Mouse (Mus musculus): Measurements from ENCODE around the gene Crybg3. TPM values are rescaled to one million over a fixed set of nuclear protein-coding genes. Genes with fewer than 3 reads are reported as not detected.

Crybg3 gene
- polyA plus RNA-seq, 1 experiment from 2014 or later, result 20.5 TPM

GRCm38 (mm10) chr16:59579237-59579636 is 21.5 kb downstream of the Crybg3 start:
- Histone ChIP-seq H3K36me3 (ENCODE audit: control insufficient read depth, insufficient read depth, low read length) (peaks cover 20% of the 10 kb centered on the region), H3K4me2 (ENCODE audit: low read length) (no peak overlapping the region), H3K9me3 (ENCODE audit: control insufficient read depth, low read length) (no peaks in the 10 kb centered on the region), H3K4me1 (ENCODE audit: control insufficient read depth in 2 of 2, insufficient read depth in 2 of 2, low read length in 2 of 2) (peaks cover under 1 to 3% of the 10 kb centered on the region in 2 experiments; a peak in 1 of 4 replicates), H3K4me3 (ENCODE audit: control insufficient read depth in 1 of 2, insufficient read depth in 1 of 2, low read depth in 1 of 2, low read length in 2 of 2) (no peak overlapping the region), H3K9ac (ENCODE audit: low read length) (no peak overlapping the region), H3K27ac (replicated peaks in 1 of 2; ENCODE audit: control insufficient read depth in 1 of 2, insufficient read depth in 1 of 2, low read depth in 2 of 2, low read length in 2 of 2) (no peak overlapping the region), H3K27me3 (ENCODE audit: control insufficient read depth, insufficient read depth, low read length) (no peaks in the 10 kb centered on the region)
- WGBS, result 84% methylated on average over 8 of the region's 8 CpGs
- no peak for ATAC-seq (ENCODE audit: insufficient number of reproducible peaks, insufficient read depth, low FRiP score, low read depth)

GRCm38 (mm10) chr16:59573961-59574360 is 26.8 kb downstream of the Crybg3 start:
- Histone ChIP-seq H3K4me1 (ENCODE audit: control insufficient read depth in 2 of 2, insufficient read depth in 2 of 2, low read length in 2 of 2) (peaks cover 12 to 23% of the 10 kb centered on the region in 2 experiments), H3K4me2 (ENCODE audit: low read length) (no peak overlapping the region), H3K36me3 (ENCODE audit: control insufficient read depth, insufficient read depth, low read length) (peaks cover 29% of the 10 kb centered on the region), H3K27ac (replicated peaks in 1 of 2; ENCODE audit: control insufficient read depth in 1 of 2, insufficient read depth in 1 of 2, low read depth in 2 of 2, low read length in 2 of 2) (no peak overlapping the region), H3K27me3 (ENCODE audit: control insufficient read depth, insufficient read depth, low read length) (no peaks in the 10 kb centered on the region), H3K9ac (ENCODE audit: low read length) (0 out of 2 replicates have a peak overlapping the region, but pooled peaks have one; percentile 10), H3K4me3 (ENCODE audit: control insufficient read depth in 1 of 2, insufficient read depth in 1 of 2, low read depth in 1 of 2, low read length in 2 of 2) (no peak overlapping the region), H3K9me3 (ENCODE audit: control insufficient read depth, low read length) (no peaks in the 10 kb centered on the region)
- no peak for ATAC-seq (ENCODE audit: insufficient number of reproducible peaks, insufficient read depth, low FRiP score, low read depth)
- WGBS, result 82% methylated on average over 11 of the region's 11 CpGs

- ATAC-seq (ENCODE audit: insufficient number of reproducible peaks, insufficient read depth, low FRiP score, low read depth), result no peak
- peaks cover 29% of the 10 kb centered on the region for H3K36me3 ChIP-seq (ENCODE audit: control insufficient read depth, insufficient read depth, low read length)
- H3K9me3 ChIP-seq (ENCODE audit: control insufficient read depth, low read length), result no peaks in the 10 kb centered on the region
- H3K27ac ChIP-seq (replicated peaks in 1 of 2; ENCODE audit: control insufficient read depth in 1 of 2, insufficient read depth in 1 of 2, low read depth in 2 of 2, low read length in 2 of 2), result no peak overlapping the region
- H3K4me2 ChIP-seq (ENCODE audit: low read length), result no peak overlapping the region
- no peaks in the 10 kb centered on the region for H3K27me3 ChIP-seq (ENCODE audit: control insufficient read depth, insufficient read depth, low read length)
- 76% methylated on average over 3 of the region's 3 CpGs for WGBS
- H3K4me3 ChIP-seq (ENCODE audit: control insufficient read depth in 1 of 2, insufficient read depth in 1 of 2, low read depth in 1 of 2, low read length in 2 of 2), result no peak overlapping the region
- H3K9ac ChIP-seq (ENCODE audit: low read length), result no peak overlapping the region
- H3K4me1 ChIP-seq (ENCODE audit: control insufficient read depth in 2 of 2, insufficient read depth in 2 of 2, low read length in 2 of 2), result peaks cover 13 to 36% of the 10 kb centered on the region in 2 experiments
Measured at GRCm38 (mm10) chr16:59572685-59573084, 28.1 kb downstream of the Crybg3 start.

- H3K4me1 ChIP-seq (ENCODE audit: control insufficient read depth in 2 of 2, insufficient read depth in 2 of 2, low read length in 2 of 2), result peaks cover 18 to 54% of the 10 kb centered on the region in 2 experiments
- no peak overlapping the region for H3K4me3 ChIP-seq (ENCODE audit: control insufficient read depth in 1 of 2, insufficient read depth in 1 of 2, low read depth in 1 of 2, low read length in 2 of 2)
- H3K27me3 ChIP-seq (ENCODE audit: control insufficient read depth, insufficient read depth, low read length), result no peaks in the 10 kb centered on the region
- 91% methylated on average over 8 of the region's 8 CpGs for WGBS
- no peak overlapping the region for H3K9ac ChIP-seq (ENCODE audit: low read length)
- no peaks in the 10 kb centered on the region for H3K9me3 ChIP-seq (ENCODE audit: control insufficient read depth, low read length)
- no peak for ATAC-seq (ENCODE audit: insufficient number of reproducible peaks, insufficient read depth, low FRiP score, low read depth)
- no peak overlapping the region for H3K4me2 ChIP-seq (ENCODE audit: low read length)
- H3K36me3 ChIP-seq (ENCODE audit: control insufficient read depth, insufficient read depth, low read length), result peaks cover 15% of the 10 kb centered on the region
- H3K27ac ChIP-seq (replicated peaks in 1 of 2; ENCODE audit: control insufficient read depth in 1 of 2, insufficient read depth in 1 of 2, low read depth in 2 of 2, low read length in 2 of 2), result no peak overlapping the region
Measured at GRCm38 (mm10) chr16:59570807-59571206, 30.0 kb downstream of the Crybg3 start.

- Histone ChIP-seq H3K4me1 (ENCODE audit: control insufficient read depth in 2 of 2, insufficient read depth in 2 of 2, low read length in 2 of 2) (peaks cover 18 to 55% of the 10 kb centered on the region in 2 experiments), H3K4me3 (ENCODE audit: control insufficient read depth in 1 of 2, insufficient read depth in 1 of 2, low read depth in 1 of 2, low read length in 2 of 2) (no peak overlapping the region), H3K9me3 (ENCODE audit: control insufficient read depth, low read length) (no peaks in the 10 kb centered on the region), H3K36me3 (ENCODE audit: control insufficient read depth, insufficient read depth, low read length) (peaks cover 16% of the 10 kb centered on the region), H3K27me3 (ENCODE audit: control insufficient read depth, insufficient read depth, low read length) (no peaks in the 10 kb centered on the region), H3K9ac (ENCODE audit: low read length) (no peak overlapping the region), H3K27ac (replicated peaks in 1 of 2; ENCODE audit: control insufficient read depth in 1 of 2, insufficient read depth in 1 of 2, low read depth in 2 of 2, low read length in 2 of 2) (peak overlapping the region; percentile 0 to 68; a peak in 2 of 4 replicates), H3K4me2 (ENCODE audit: low read length) (no peak overlapping the region)
- 44% methylated on average over 8 of the region's 8 CpGs for WGBS
- ATAC-seq (ENCODE audit: insufficient number of reproducible peaks, insufficient read depth, low FRiP score, low read depth), result 0 out of 2 replicates have a peak, but pooled peaks have one; percentile 27
Measured at GRCm38 (mm10) chr16:59569837-59570236, 30.9 kb downstream of the Crybg3 start.

- WGBS, result 66% methylated on average over 9 of the region's 10 CpGs
- Histone ChIP-seq H3K4me2 (ENCODE audit: low read length) (no peak overlapping the region), H3K27me3 (ENCODE audit: control insufficient read depth, insufficient read depth, low read length) (no peaks in the 10 kb centered on the region), H3K9ac (ENCODE audit: low read length) (no peak overlapping the region), H3K9me3 (ENCODE audit: control insufficient read depth, low read length) (no peaks in the 10 kb centered on the region), H3K27ac (replicated peaks in 1 of 2; ENCODE audit: control insufficient read depth in 1 of 2, insufficient read depth in 1 of 2, low read depth in 2 of 2, low read length in 2 of 2) (peak overlapping the region; percentile 11 to 73; a peak in 3 of 4 replicates), H3K4me3 (ENCODE audit: control insufficient read depth in 1 of 2, insufficient read depth in 1 of 2, low read depth in 1 of 2, low read length in 2 of 2) (no peak overlapping the region), H3K4me1 (ENCODE audit: control insufficient read depth in 2 of 2, insufficient read depth in 2 of 2, low read length in 2 of 2) (peaks cover 15 to 48% of the 10 kb centered on the region in 2 experiments), H3K36me3 (ENCODE audit: control insufficient read depth, insufficient read depth, low read length) (peaks cover 22% of the 10 kb centered on the region)
- ATAC-seq (ENCODE audit: insufficient number of reproducible peaks, insufficient read depth, low FRiP score, low read depth), result no peak
Measured at GRCm38 (mm10) chr16:59567721-59568381, 32.9 kb downstream of the Crybg3 start.

- Histone ChIP-seq H3K4me2 (ENCODE audit: low read length) (peak overlapping the region; percentile 34), H3K36me3 (ENCODE audit: control insufficient read depth, insufficient read depth, low read length) (peaks cover 19% of the 10 kb centered on the region), H3K9me3 (ENCODE audit: control insufficient read depth, low read length) (no peaks in the 10 kb centered on the region), H3K4me3 (ENCODE audit: control insufficient read depth in 1 of 2, insufficient read depth in 1 of 2, low read depth in 1 of 2, low read length in 2 of 2) (no peak overlapping the region), H3K9ac (ENCODE audit: low read length) (peak overlapping the region; percentile 3; the same call in 1 of the 2 replicates), H3K27me3 (ENCODE audit: control insufficient read depth, insufficient read depth, low read length) (no peaks in the 10 kb centered on the region), H3K4me1 (ENCODE audit: control insufficient read depth in 2 of 2, insufficient read depth in 2 of 2, low read length in 2 of 2) (peaks cover 11 to 48% of the 10 kb centered on the region in 2 experiments), H3K27ac (replicated peaks in 1 of 2; ENCODE audit: control insufficient read depth in 1 of 2, insufficient read depth in 1 of 2, low read depth in 2 of 2, low read length in 2 of 2) (peak overlapping the region; percentile 17 to 62)
- 39% methylated on average over 4 of the region's 4 CpGs for WGBS
- peak; percentile 57; the same call in 1 of the 2 replicates for ATAC-seq (ENCODE audit: insufficient number of reproducible peaks, insufficient read depth, low FRiP score, low read depth)
Measured at GRCm38 (mm10) chr16:59566437-59566836, 34.3 kb downstream of the Crybg3 start.

Measured in heart, embryonic 14.5 days (tissue).